Mouse (Mus musculus) adrenal gland, postnatal 25 days (tissue): ENCODE results near the gene Fam186b. TPM values are rescaled to one million over a fixed set of nuclear protein-coding genes. Genes with fewer than 3 reads are reported as not detected.
"Not testable (repeated sequence)": the region's sequence is repeated elsewhere in the genome, so short reads cannot be mapped to it uniquely, and the experiment has no call there.

Source experiments
- DNase-seq: peaks from one replicate; pipeline ENCODE4 v3.0.0; 2021; ENCODE audit warnings: mixed read lengths
- total RNA-seq: library from RNA; stranded (reverse); gene quantifications from 2 replicates; pipeline ENCODE4 v1.2.3, GENCODE M21; 2021

Fam186b gene
- total RNA-seq, 1 experiment from 2014 or later = 2.4 TPM

DNA sequence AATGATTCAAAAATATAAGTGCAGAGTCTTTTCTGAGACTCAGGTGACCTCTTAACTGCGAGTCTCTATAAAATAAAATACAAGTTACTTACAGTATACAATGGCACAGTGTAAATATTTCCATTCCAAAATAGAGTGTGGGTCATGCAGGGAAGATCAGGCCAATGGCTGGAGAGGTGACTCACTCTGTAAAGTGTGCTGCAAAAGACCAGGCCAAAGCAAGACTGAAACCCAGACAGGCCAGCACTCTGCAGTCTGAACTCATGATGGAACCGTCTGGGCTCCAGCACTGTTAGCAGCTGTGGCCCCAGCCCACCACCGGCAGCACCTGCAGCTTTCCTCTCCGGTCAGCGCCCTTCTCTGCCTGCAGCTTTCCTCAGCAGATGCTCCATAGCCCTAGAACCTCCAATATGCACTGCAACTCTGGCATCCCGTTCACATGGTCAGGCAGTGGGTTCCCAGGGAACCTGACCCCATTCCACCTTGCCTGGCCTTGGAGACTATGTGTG lies 40.4 kb downstream of the Fam186b start:
- no peak for DNase-seq

DNA sequence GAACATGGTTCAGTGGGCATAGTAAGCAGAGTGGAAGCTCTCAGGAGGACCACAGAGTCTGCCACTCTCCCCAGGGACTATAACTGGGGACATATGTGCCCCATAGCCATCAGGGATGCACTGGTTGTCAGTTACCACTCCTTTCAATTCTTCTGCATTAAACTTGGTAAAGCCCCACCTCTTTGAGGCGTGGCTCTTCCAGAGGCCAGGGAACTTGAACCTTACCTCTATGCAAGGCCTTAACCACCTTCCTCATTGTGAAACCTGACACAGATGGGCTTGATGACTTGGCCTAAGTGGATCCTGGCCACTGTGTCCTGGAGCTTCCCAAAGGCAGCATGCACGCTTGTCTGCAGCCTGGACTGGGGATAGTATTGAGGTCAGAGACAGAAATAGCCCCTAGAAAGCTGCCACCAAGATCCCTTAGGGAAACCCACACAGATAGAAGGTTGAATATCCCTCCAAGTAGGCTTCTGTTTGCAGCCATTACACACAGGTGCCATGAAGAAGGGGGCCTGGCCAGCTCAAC lies 41.1 kb downstream of the Fam186b start:
- DNase-seq = no peak

DNA sequence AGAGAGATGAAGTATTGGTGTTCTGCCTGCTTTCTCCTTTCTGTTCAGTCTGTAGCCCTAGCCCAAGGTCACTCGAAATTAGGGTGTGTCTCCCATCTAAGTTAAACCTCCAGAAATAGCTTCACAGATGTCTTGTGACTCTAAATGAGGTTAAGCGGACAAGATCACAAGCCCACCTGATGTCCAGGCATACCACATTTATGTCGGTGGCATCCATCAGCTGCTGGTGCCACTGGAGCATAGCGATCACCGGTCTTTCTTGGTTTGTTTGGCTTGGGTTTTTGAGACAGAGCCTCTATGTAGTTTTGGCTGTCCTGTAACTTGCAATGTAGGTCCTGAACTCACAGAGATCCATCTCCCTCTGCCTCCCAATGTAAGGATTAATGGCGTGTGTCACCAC lies 41.9 kb downstream of the Fam186b start:
- DNase-seq = no peak

DNA sequence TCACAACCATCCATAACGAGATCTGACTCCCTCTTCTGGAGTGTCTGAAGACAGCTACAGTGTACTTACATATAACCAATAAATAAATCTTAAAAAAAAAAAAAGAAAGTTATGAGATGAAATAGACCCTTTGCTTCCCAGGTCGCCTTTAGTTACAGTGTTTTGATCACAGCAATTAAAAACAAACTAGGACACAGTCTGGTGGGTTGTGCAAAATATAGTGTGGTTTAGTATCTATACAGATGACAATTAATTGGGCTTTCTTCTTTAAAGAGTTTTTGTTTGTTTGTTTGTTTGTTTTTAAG lies 42.6 kb downstream of the Fam186b start:
- DNase-seq = not testable (repeated sequence)

DNA sequence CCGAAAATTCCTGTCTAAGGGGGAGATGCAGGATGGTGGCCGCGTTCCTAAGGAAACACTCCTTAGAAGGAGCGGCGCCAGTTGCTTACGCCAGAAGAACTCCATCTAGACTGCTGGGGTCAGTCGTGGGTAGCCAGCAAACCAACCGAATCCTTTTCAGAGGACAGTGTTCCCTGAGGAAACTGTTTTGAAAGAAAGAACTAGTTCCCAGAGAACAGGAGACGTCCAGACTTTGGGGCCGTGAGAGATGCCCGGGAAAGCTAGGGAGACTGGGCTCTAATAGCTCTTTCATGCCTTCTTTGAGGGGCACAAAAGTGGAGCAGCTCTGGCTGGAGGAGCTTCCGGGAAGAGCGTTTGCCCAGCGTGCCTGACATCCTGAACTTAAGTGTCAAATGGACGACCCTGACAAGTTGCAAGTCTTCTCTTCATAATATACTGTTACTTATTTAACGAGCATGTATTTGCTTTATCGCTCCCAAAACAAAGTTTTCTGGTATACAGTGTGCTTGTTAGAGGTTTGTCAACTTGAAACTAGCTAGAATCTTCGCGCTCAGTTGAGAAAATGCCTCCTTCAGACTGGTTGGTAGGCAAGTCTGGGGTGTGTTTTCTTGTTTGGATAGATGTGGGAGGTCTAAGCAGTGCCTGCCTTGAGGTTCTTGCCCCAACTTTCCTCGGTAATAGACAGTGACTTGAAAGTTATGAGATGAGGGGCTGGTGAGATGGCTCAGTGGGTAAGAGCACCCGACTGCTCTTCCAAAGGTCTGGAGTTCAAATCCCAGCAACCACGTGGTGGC lies 43.1 kb downstream of the Fam186b start:
- no peak for DNase-seq

DNA sequence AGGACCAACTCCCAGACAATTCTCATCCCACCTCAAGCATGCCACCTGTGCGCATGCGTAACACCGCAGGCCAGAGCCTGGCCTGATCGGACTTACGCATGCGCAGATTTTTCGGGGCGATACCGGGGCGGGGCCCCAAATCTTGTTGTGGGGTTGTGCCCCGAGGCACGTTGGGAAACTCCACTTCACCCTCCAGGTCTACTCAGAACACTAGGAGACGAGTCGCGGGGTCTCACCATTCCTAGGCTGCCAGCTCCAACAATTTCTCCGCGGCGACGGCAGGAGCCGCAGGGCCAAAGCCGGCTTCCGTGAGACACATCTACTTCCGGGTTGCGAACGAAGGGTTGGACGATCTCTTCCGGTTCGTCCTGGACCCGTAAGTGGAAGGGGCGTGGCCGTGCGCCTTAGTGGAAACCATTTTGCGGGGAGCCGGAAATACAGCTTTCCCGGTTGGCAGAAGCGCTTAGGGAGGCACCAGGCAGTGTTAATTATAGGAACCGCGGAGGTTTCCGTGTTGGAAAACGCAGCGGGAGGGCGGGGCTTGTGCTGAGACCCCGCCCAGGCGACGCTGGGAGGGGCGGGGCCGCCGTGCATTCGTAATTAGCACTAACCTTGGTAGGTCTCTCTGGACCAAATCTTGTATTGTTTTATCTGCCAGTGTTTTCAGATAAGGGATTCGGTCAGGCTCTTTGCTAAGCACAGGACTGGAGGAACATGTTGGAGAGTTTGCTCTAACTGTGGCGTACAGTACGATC lies 43.9 kb downstream of the Fam186b start, which contains the start of gene Mcrs1:
TSS of gene Mcrs1 (minus strand) at position 336 of the 755 bp plus-strand sequence.
- peak; percentile 93 for DNase-seq

DNA sequence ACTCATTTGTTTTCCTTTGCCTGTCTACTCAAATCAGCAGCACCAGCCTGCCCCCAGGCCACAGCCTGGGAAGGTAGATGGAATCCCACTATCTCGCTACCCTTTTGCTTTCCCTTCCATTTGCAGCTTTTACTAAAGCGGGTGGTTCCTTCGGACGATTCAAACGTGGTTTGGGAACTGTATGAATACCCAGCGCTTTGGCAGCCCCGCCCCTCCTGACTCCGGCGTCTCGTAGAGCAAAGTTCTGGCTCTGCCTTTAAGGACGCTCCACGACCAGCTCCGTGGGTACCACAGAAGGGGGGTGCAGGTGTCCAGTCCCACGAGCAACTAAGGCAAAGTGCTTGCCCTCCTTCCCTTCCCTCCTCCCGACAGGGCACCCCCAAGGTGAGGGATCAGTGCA lies 44.6 kb downstream of the Fam186b start:
- not testable (repeated sequence) for DNase-seq

DNA sequence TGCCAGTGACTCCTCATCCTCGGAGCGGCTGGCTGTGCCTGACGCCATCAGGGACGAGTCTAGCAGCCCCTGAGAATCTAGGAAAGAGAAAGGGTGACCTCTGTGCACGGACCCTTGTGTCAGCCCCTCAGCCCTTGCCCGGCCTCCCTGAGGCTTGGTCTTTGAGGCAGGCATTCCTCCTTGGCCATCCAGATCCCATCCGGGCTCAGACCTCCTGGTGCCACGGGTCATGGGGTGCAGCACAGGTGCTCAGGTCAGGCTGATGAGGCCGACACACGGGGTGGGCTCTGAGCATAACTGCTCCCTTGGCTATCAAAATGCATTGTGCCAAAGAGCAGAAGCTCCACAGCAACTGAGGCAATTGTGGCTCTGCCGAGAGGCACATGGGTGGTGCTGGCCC lies 45.8 kb downstream of the Fam186b start:
- DNase-seq = no peak

DNA sequence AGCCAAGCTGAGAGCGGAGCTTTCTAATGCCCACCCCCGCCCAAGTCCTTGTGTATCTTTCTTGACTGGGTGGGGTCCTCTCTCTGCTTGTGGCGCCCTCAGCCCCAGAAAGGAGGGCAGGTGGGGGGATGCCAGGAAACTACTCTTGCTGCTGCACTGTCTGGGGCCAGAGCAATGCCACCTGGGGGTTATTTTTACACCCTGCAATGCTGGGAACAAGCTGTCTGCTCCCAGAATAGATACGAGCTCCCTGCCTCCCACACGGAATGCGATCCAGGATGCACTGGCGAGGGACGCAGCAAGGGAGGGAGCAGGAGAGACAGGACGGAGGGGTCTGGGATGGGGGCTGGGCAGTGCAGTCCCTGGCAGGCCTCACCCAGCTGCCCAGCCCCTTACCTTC lies 46.7 kb downstream of the Fam186b start:
- no peak for DNase-seq

DNA sequence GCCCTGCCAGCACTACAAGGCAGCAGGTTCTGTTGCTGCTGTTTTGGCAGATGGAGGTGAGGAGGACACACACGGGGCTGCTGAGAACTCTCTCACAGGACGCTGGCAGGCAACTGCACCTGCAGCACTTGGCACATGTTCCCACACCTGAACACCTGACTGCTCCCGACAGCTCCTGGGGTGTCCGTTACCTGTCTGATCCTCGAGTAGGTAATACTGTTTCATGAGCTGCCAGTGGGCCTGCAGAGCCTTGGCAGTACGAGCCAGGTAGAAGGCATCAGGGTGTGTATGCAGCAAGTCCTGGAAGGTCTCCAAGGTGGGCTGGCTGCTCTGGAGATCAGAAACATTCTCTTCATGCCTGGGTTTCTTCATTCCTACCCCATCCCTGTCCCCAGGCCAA lies 49.0 kb downstream of the Fam186b start:
- not testable (repeated sequence) for DNase-seq

DNA sequence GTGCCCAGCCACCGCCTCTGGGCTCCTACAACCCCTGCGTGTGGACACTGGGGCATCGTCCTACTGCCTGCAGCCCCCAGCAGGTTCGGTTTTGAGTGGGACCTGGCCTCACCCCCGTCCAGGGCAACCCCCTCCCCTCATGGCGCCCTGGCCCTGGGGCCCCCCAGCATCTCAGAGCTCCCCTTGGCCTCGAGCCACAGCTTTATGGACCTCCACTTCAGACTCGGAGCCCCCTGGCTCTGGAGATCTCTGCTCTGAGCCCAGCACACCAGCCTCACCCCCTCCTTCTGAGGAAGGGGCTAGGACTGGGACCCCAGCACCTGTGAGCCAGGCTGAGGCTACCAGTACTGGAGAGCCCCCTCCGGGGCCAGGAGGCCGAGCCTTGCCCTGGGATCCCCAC lies 53.6 kb downstream of the Fam186b start:
- DNase-seq = no peak

DNA sequence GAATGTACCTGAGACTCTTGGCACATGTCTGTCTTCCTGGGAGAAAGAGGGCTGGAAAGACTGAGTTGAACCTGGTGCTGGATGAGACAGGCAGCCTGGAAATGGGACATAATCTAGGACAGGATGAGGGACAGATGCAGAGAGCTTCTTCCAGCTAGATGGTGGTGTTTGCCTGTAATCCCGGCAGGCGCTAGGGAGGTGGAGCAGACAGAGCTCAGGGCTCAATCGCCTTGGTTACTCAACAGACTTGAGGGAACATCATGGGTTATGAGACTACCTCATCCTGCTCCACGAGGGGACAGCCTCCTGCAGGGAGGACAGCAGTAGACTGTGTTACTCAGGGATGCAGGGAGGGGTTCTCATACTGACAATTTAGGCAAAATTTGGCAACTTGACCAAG lies 54.4 kb downstream of the Fam186b start:
- no peak for DNase-seq

DNA sequence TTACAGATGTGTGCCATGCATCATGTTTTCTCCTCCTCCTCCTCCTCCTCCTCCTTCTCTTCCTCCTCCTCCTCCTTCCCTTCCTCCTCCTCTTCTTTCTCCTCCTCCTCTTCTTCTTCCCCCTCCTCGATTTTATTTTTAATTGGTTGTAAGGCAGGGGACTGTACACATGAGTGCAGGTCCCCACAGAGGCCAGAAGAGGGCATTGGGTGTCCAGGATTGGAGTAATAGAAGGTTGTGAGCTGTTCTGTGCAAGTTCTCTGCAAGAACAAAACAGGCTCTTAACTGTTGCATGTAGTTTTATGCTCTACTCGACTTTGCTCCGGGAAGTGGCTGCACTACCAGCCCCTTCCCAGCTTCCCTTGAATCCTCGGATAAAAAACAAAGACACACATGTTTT lies 55.6 kb downstream of the Fam186b start:
- no peak for DNase-seq

DNA sequence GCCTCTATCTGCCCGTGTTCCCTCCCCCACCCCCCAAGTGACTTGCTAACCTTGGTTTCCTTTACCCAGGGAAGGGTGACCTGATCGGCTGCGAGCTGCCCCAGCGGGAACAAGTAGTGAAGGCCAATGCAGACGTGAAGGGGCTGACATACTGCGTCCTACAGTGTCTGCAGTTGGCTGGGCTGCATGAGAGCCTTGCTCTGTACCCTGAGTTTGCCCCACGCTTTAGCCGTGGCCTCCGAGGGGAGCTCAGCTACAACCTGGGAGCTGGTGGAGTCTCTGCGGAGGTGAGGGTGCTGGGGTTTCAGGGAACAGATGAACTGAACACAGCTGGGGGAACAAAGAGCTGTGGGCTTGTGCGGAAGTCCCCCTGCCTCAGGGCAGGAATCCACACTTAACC lies 57.7 kb downstream of the Fam186b start:
- DNase-seq = no peak

DNA sequence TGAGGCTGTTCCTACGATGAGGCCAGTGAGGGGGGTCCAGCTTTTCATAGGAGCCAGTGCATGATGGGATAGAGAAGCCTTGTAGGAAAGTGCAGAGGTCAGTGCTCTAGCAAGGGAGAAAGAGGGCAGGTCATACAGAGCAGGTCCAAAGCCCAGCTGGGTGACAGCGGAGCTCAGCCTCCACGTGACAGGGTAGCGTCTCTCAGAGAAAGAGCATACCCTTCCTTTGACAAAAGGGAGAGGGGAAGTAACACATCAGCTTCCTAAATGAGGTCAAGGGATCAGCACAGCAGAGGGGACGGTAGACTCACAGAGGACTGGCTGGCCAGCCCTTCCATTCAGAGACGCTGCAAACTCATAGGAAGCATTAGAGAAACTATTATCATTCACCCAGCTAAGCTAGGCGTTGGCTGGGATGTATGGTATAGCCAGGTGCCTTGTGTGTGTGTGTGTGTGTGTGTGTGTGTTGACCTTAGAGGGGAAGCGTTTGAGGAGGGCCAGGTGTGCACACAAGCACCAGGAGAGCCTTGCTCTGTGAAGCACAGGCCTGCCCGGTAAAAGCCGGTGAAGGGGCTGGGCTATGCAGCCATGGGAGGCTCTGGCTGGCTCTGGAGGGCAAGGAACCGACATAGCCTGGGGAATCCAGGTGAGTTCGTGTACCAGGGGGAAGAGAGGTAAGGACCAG lies 61.2 kb downstream of the Fam186b start:
- no peak for DNase-seq

DNA sequence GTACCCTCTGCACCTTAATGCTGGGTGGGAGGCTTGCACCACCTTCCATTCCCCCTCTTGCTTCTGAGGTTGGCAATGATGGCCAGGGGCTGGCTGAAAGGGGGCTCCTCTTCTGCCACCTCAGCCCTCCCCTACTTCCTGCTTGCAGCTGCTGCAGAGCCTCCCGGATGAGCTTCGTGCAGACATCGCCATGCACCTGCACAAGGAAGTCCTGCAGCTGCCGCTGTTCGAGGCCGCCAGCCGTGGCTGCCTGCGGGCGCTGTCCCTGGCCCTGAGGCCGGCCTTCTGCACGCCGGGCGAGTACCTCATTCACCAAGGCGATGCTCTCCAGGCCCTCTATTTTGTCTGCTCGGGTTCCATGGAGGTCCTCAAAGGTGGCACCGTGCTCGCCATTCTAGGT lies 62.0 kb downstream of the Fam186b start:
- DNase-seq = no peak

DNA sequence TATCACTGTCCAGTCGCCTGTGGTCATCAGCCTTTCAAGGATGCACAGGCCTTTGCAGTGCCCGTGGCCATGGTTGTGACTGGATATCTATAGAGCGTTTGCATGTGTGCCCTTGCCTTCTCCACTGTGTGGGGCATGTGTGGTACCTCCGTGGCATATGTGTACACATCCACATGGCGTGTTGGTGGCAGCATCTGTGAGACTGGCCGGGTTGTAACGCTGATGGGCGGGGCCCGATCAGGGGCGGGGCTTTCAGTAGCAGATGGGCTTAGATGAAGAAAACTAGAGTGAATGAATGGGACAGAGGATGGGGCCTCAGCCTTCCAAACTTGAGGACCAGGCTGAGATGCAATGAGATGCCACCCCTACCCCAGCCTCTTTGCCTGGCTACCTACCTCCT lies 63.7 kb downstream of the Fam186b start:
- DNase-seq = no peak

DNA sequence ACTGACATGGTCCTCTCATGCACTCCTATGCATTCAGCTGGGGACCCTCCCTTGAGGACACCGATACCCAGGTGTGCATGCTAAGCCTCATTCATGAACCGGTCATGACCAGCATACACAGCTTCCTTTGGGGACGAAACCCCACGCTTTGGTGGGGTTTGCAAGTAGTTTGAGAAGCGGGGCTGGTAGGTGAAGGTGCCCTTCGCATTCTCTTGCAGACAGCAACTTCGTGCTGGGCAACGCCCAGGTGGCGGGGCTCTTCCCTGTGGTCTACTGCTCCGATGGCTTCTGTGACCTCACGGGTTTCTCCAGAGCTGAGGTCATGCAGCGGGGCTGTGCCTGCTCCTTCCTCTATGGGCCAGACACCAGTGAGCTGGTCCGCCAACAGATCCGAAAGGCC lies 69.6 kb downstream of the Fam186b start:
- DNase-seq = no peak

DNA sequence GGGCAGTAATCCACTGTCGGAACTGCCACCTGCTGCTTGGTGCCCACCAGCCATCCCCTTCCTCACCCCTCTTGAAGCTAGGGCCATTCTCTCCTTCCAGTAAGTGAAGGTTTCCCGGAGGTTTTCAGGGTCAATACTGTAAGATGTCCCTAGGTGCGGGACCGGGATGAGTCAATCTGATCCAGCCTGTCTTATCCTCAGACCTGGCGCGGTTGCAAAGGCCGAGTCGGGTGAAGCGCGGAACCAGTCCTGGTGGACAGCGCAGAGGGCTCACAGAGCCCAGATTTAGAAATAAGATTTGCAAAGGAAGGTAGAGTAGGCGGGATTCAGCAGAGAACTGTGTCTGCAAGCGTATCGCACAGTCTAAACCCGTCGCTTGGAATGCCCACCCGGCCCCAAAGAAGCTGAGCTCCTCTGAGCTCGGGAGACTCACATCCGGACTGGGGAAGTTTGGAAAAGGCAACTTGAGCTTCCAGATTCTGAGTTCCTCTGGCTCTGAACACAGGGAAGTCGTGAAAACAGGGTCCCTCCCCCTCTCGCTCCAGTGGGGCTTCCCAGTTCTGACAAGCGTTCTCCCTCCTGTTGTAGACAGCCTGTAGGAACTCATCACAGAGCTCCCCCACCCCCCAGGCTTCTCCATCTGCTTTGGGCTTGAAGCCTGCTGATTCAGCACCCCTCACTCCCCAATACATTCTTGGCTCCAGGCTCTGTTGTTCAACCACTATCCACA lies 70.4 kb downstream of the Fam186b start:
- peak; percentile 29 for DNase-seq

DNA sequence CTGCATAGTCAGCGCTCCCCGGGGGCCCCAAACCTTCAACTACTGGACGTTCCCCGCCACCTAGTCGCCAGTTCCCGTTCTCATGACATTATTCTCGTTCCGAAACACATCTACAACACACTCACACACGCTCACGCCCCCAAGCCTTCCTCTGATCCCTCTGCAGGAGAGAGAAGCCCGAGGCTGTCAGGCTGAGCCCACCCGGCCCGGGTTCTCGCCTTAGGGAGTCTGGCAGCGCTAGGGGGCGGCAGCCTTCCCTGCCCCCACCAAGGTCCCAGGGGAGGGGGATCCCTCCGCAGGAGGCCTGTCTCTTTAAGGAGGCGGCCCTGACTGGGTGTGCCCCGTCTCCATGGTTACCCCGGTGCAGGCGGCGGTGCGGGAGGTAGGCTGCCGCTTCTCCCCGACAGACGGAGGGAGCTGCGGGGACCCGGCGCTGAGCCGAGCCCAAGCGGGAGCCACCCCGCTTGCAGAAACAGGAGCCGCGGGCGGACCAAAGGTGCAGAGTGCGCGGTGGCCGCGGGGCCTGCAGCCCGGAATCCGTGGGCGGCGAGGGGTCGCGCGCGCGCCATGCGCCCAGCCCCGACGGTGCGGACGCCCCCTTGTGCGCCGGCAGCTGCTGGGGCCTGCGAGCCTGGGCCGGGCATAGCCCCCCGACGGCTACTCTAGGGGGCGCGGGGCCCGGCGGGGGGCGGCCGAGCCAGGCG lies 71.3 kb downstream of the Fam186b start, which contains the start of gene Kcnh3:
TSS of gene Kcnh3 (plus strand) at position 654 of the 704 bp plus-strand sequence.
- peak; percentile 69 for DNase-seq

DNA sequence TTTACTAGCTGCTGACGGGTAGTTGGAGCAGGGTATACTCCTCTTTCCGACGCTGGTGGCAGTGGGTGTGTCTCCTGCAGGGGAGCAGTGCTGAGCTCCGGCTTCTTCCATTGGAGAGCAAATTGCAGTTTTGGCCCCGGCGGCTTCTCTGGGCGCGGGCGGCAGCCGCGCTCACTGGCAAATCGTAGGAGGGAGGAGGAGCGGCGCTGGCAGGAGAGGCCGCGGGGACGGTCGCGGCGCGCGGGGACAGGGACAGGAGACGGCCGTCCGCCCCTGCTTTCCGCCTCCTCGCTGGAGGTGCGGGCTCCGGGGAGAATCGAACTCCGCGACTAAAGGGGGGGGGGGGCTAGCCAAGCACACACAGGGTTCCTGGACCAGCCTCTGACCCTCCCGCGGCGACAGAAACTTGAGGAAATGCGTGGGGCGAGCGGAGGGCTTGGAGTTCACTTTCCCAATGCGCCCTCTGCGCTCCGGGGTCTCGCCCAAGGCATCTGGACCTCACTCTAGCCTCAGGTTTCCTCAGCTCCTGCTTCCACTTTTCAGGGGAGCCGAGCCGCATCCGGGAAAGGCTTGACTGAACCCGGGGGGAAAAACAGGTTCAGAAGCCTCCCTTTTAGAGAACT lies 72.0 kb downstream of the Fam186b start:
- peak; percentile 72 for DNase-seq
